Mouse (Mus musculus) gastrocnemius, adult 8-10 months (tissue): ENCODE results near the gene Tnip3. TPM values are rescaled to one million over a fixed set of nuclear protein-coding genes. Genes with fewer than 3 reads are reported as not detected.

Experiments used
- DNase-seq, 2 experiments: peaks; one replicate each; pipeline ENCODE4 v3.0.0; 2022; ENCODE audit warnings: low spot score in 2 of 2
- total RNA-seq, 4 experiments: library from RNA; stranded (reverse); gene quantifications; 2 replicates each; pipeline ENCODE4 v1.2.4; 2022

Gene Tnip3
- total RNA-seq, 4 experiments from 2014 or later: not detected

DNA sequence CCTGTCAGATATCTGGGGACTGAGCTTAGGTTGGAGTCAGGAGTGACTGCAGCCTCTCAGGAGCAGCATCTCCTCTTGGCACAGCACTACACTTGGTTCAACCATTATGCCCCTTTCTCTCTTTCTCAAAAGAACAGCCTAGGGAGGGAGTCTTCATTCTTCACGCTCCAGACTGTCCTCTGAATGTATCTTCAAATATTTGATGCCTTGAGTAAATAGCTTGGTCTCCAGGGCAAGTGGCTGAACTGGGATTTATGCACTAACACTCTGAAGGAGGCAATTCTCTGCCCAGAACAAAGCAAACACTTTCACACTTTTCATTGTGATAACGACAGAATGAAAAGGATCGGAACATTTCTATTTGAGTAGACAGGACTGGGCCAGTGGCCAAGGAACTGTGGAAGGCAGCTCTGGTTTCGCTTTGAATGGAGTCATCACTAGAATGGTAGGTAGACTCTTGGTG is 59.8 kb downstream of the Tnip3 start:
- DNase-seq: no peak

DNA sequence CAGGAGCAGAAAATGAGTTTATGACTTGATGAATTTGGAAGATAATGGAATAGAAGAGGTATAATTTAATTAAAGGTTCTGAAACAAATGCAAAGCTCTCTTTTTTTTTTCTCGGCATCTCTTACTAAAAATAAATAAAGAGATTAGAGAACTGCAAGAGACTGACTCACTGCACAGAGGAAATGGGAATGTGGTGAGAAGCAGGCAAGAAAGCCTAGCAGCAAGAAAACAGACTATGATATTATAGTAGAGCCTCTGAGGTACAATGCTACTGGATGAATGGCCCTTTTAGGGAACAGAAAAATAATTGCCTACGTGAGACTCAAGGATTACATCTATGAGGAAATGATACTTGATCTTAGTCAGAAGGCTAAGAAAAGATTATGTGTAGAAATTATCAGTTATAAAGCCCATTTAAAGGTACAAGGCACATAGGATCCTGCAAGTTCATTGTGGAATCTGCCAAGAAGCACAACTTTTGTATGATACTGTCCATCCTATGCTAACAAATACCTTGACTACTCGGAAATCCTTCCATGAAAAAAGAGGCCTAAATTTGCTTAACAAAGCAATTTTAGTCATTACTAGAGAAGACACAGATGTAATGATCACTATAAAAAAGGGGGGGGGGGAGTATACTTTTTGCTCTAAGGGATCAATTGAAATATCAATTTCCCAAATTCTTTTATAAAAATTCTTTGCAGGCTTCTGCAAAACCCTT is 60.4 kb downstream of the Tnip3 start:
- DNase-seq: no peak

DNA sequence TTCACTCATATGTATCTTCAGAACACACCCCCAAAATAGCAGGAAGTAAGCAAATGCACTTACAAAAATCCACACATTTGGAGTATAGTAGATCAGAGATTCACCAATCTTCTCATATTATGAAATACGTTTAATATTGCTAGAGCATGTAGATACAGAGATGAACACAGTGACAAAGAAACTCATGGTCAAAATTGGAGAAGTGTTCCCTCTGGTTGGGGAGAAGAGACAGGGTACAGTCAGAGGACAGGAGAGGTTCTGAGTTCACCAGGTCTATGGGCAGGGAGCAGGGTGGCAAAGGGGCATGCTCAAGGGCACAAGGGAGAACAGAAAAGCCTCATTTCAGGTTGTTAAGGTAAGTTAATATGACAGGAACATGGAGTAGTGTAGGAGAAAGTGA is 63.7 kb downstream of the Tnip3 start:
- DNase-seq: no peak

GRCm38 (mm10) chr6:65590018-65590417 is 64.9 kb downstream of the Tnip3 start:
- no peak for DNase-seq

GRCm38 (mm10) chr6:65594171-65594570 is 69.1 kb downstream of the Tnip3 start:
- no peak for DNase-seq

DNA sequence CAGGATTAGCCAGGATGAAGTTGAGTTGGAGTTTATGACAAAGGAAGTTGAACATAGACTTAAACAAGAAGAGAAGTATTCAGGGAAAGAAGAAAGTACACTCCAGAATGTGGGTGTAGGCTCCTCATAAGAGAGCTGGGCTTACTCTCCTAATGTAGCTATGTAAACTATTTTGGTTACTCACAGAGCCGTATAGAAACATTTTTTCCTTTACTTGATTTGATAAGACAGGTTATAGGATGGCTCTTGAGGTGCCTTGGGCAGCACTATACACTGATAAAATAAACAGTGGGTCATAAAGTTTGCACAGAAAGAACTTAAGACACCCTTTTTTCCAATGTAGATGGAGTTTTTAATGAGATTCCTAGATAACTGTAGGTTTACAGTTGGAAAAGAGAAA is 70.3 kb downstream of the Tnip3 start:
- no peak for DNase-seq

DNA sequence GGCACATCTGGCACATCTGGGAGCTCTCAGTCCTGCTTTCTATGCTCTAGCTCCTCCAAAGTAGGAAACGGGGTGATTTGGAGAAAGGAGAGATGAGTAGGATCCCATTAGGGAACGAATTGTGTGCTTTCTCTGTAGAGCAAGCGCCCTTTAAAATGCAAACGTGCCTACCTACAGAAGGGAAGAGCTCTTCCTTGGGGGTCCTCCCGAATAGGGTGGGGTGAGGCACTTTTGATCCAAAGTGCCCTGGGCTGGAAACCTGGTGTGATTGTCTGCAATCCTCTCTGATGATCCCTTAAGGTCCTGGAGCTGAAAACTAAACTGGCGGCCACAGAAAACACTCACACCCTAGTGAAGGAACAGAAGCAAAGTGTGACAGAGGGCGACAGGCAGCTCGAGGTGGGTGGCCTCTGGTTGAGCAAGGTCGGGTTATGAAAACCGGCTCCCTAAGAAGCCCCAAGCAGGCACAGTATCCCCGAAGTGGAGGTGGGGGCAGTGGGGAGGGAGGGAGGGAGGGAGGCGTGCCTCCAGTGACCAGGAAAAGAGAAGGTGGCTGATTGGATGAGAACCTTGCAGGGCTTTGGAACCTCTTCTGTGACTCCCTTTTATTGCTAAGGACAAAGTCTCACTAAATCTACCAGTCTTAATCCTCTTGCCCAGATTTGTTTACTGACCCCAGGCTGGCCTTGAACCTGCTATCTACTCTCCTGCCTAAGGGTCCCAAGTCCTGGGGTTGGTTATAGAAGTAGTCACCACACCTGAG is 72.1 kb downstream of the Tnip3 start:
- DNase-seq: no peak

DNA sequence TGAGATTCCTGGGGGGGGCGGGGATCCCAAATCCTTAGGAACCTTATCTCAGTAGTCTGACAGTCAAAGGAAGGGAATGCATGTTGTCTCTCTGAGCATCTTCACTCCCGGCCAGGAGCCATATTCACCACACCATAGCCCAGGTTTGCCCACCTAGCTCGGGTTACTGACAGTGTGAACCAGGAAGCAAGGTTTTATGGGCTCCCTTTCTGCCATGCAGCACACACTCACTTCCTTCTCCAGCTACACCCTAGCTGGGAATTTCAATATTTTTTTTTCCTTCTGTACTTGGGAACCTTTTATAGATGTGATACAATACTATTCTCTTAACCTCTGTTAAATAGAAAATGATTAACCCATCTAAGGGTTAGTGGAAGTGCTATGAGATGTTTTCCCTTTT is 73.4 kb downstream of the Tnip3 start:
- no peak for DNase-seq

- DNase-seq: no peak
These were observed 75.0 kb downstream of the Tnip3 start for GRCm38 (mm10) chr6:65599865-65600739.

DNA sequence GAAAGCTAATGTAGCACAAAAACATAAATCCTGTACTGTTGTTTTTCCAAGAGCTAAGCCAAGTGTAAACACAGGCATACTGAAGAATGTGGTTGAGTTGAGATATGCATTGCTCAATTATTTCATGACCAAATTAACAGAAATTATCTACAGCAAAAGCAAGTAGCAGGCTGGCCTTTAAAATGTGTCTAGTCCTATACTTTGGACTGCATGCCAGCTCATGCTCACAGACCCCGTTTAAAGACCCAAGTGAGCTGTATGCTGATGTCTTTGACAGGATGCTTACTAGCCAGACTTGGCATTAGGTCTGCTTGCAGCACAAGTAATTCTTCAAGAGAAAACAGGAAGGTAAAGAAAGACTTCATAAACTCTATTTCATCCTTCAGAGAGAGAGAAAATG is 75.8 kb downstream of the Tnip3 start:
- DNase-seq: no peak

DNA sequence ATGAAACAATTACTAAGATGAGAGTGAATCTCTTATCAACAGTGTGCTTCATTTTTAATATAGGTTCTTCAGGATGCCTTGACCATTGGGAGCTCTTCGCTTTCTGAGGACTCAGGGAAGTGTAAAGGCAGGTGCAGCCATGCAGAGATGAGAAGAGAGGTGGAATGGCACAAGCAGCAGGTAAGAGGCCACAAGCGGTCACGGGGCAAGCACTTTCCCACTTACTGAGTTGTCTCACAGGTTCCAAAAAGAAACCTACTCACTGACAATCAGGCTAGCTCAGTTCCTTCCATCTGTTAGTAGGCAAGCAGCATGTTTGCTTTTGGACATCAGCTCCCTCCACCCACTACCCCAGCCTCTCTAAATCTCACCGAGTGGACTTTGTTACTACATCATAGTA is 80.7 kb downstream of the Tnip3 start:
- no peak for DNase-seq

DNA sequence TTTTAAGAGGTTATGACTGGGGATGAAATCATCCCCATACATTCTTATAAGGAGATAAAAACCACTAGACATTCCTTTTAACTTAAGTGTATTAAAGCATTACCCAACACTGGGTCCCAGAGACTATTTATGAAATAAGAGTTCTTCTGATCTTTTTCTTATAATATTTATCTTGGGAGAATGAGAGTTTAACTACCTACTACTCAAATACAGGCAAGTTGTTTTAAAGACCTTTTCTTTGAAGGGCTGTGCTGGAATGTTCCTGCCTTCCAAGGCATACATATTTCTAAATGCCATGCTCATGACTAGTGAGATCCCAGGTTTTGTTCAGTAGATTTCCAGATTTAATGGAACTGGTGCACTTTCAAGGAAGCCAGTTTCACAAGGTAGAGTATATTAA is 81.8 kb downstream of the Tnip3 start:
- no peak for DNase-seq

DNA sequence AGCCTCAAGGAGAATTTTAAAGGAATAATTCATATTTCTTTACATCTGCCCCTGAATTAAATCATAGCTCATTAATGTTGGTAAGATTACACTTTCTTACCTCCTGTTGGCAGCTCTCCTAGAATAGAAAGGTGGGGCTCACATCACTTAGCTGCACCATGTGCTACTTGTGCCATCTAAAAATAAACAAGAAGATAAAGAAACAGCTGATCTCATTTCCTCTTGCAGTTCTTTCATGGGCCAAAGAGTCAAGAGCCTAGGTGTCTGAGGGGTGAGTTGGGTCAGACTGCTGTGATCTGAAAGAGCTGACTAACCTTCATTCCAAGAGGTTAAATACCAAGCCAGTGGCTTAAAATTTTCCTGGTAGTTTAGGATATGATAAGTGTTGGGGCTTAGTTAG is 86.7 kb downstream of the Tnip3 start:
- no peak for DNase-seq

DNA sequence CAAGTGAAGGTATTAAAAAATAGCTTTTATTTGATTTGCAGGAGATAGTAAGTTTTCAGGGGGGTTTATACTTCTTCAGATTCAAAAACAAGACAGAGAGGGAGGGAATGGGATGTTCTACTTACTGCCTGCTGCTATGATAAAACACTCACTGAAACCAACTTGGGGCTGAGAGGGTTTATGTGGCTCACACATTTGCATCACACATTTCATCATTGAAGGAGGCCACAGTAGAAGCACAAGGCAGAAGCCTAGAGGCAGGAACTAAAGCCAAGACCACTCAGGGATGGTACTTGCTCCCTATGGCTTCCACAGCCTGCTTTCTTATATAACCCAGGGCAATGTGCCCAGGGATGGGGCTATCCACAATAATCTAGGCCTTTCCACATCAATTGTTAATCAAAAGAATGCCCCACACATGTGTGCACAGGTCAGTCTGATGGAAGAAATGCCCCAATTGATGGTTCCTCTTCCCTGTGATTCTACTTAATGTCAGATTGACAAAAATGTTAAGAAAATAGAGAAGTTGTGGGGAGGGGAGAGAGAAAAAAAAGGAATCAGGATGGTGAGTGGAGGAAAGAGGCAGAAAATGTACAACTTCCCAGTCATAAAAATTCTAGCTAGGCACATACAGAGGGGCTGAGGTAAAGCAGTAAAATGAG is 88.9 kb downstream of the Tnip3 start:
- no peak for DNase-seq

DNA sequence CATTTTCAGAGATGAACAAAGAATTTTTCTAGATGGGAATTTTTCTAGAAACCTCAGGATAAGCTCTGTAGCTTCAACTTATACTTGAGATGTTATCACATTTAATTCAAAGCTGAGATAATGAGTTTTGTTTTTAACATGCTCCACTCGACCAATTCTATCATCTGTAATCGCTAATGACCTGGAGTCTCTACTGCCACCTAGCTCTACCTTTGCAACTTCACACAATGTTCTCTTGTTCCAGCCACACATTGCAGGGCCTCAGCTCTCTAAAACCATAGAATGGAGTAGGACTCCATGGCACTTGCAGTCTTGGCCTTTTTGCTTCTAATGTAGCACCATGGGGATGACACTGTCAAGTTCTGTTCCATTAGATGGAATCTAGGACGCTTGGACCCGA is 90.5 kb downstream of the Tnip3 start:
- DNase-seq: no peak

DNA sequence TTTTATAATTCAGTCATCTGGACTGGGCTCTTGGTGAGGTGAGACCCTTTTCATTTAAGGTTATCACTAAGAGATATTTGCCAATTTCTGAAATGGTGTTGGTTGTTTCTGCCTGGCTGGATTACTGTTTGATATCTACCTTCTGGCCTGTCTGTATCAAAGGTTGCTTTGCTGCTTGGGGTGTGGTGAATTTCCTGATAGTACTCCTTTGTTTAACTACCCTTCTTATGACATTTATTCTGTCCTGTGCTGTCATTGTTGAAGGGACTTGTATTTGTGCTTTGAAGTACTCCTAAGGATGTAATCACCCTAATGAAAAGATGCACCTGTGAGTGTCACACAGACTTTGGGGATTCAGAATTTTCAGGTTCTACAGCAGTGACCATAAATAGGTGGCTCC is 96.1 kb downstream of the Tnip3 start:
- no peak for DNase-seq

GRCm38 (mm10) chr6:65623016-65623715 is 98.1 kb downstream of the Tnip3 start:
- DNase-seq: no peak

DNA sequence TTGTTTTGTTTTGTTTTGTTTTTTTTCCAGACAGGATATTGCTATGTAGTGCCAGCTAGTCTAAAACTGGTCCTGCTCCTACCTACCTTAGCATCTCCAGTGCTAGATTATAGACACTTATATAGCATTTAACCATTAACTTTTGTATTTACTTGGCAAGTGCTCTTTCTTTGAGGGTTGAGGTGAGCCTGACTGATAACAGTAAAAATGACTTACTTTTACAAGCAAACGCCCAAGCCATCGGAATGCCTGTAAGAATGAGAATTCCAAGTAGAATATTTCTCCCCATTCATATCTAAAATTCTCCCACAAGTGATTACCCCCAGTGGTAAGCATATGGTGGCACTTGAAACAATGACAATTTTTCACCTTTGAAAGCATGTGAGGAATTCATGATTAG is 105.5 kb downstream of the Tnip3 start:
- no peak for DNase-seq

DNA sequence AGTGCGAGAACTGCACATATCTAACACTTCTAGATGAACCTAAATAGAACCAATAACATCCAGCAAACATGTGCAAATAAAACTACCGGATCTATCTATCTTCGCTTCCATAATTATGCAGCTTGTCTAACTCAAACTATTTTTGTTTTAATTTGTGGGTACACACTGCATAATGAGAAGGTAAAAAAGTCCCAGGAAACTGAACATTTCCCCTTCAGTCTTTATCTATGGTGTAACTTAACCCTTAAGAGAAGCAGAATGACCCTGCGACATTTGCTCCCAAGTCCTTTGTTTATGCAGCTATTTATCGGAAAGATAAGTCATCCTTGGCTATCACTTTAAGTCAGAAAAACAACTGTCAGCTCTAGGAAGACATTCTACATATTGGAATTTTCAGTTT is 107.1 kb downstream of the Tnip3 start:
- no peak for DNase-seq

- no peak for DNase-seq
These were observed 117.3 kb downstream of the Tnip3 start for GRCm38 (mm10) chr6:65642431-65642830.

- DNase-seq: no peak
These were observed 119.0 kb downstream of the Tnip3 start for GRCm38 (mm10) chr6:65644110-65644509.
